Comparison of ENCODE assay signal across 31 mouse cellular contexts in the genomic region with DNA sequence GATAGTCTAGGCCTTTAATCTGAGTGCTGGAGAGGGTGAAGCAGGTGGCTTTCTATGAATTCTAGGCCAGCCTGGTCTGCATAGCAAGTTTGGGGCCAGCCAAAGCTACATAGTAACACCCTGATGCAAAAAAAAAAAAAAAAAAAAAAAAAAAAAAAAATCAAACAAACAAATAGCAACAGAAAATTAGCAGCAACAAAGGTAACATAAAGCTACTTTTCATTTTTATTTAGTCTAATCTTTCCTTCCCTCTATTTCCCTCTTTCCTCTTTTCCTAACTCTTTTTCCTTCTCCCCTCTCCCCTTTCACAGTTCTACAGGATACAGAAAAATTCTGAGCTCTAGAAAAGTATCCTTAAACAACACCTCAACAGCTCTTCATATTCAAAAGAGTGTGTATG. TPM values are rescaled to one million over a fixed set of nuclear protein-coding genes. Genes with fewer than 3 reads are reported as not detected.
"Had no signal": no experiment of that assay in that cellular context is flagged by ENCODE, and none has a peak within 500 bp of the region (broad histone marks: within the 10 kb centered on the region; RNA-seq: fewer than 3 reads in every experiment).

No protein-coding gene starts in this region.

- H3K9ac ChIP-seq: heart, embryonic 12.5 days; heart, embryonic 13.5 days; heart, embryonic 15.5 days; hindbrain, embryonic 12.5 days; hindbrain, embryonic 13.5 days; hindbrain, embryonic 14.5 days; hindbrain, embryonic 15.5 days; intestine, embryonic 15.5 days; kidney, embryonic 15.5 days had no signal

- H3K27ac ChIP-seq: heart, embryonic 13.5 days; heart, embryonic 15.5 days; hindbrain, embryonic 10.5 days; hindbrain, embryonic 12.5 days; hindbrain, embryonic 13.5 days; hindbrain, embryonic 14.5 days; hindbrain, embryonic 15.5 days; hindbrain, postnatal 0 days; intestine, embryonic 15.5 days; kidney, embryonic 15.5 days; kidney, postnatal 0 days; layer of hippocampus, adult 2 months; left cerebral cortex, adult 2 months had no signal

- H3K36me3 ChIP-seq: heart, embryonic 12.5 days; heart, embryonic 13.5 days; heart, embryonic 15.5 days; hindbrain, embryonic 10.5 days; hindbrain, embryonic 12.5 days; hindbrain, embryonic 13.5 days; hindbrain, embryonic 15.5 days; intestine, embryonic 15.5 days; kidney, embryonic 15.5 days had no signal

- H3K9me3 ChIP-seq: heart, embryonic 12.5 days; heart, embryonic 13.5 days; heart, embryonic 15.5 days; hindbrain, embryonic 10.5 days; hindbrain, embryonic 12.5 days; hindbrain, embryonic 13.5 days; hindbrain, embryonic 15.5 days; intestine, embryonic 15.5 days; kidney, embryonic 15.5 days had no signal

- H3K27me3 ChIP-seq: heart, embryonic 13.5 days; heart, embryonic 15.5 days; hindbrain, embryonic 15.5 days; intestine, embryonic 15.5 days had no signal

- H3K4me3 ChIP-seq: hindbrain, embryonic 12.5 days; hindbrain, embryonic 13.5 days; intestine, embryonic 15.5 days had no signal

RNA-seq across cellular contexts. Expression of a gene that starts 3.0 kb away (rescaled TPM):
- total RNA-seq: heart, postnatal 10 days; heart, postnatal 14 days; heart, postnatal 25 days; heart, postnatal 36 days; layer of hippocampus, adult 18-20 months; layer of hippocampus, adult 2 months; layer of hippocampus, adult 8-10 months; layer of hippocampus, postnatal 10 days; layer of hippocampus, postnatal 14 days; layer of hippocampus, postnatal 25 days; layer of hippocampus, postnatal 36 days; left cerebral cortex, adult 18-20 months; left cerebral cortex, adult 2 months had no signal
- polyA plus RNA-seq: hindbrain, embryonic 11.5 days; hindbrain, embryonic 12.5 days; inflammation-experienced regulatory T-cells, adult 6 months; intestine, postnatal 0 days; kidney, adult 2 months; kidney, postnatal 0 days had no signal

RNA-seq across cellular contexts. Expression of a gene that starts 26.0 kb away (rescaled TPM):
- total RNA-seq: heart, postnatal 10 days; heart, postnatal 14 days; heart, postnatal 25 days; heart, postnatal 36 days; heart, postnatal 4 days; hematopoietic stem cell, adult 5-6 weeks; hindbrain, postnatal 0 days had no signal
- polyA plus RNA-seq: inflammation-experienced regulatory T-cells, adult 6 months; intestine, postnatal 0 days; kidney, adult 2 months had no signal
